16 mouse cellular contexts compared by ENCODE assay signal in the genomic region with DNA sequence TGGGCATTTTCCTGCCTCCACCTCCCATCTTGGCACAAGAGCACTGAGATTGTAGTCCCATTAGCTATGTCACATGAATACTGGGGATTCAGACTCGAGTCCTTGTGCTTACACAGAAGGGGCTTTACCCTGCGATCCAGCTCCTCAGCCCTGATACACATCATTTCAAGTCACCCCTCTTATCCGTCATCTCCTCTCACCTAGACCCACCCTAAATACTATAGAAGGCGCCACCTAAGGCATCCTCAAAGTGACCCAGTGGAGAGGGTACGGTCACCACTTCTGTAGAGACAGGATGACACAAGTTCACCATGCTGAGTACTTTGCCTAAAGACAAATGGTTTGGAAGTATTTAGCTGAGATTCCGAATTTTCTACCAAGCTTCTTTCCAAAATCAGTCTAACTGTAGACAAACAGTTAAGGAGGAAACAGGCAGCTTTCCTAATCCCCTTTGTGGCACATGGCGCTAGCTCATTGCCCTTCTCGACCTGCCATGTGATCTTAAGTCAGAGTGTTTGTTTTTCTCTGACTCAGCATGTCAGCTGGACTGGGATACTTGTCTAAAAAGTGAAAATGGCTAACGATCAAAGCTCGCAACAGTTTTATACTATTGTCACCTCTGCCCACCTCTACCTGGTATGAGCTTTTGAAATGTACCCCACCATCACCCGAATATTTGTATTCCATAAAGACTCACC. TPM values are rescaled to one million over a fixed set of nuclear protein-coding genes. Genes with fewer than 3 reads are reported as not detected.
A peak's percentile ranks its signal among the peaks of the same experiment; 100 is the strongest.
DNase-seq lines count a peak whose midpoint lies in the region; ATAC-seq and TF ChIP-seq lines count a peak whose summit lies in the region.
"Had no signal": no experiment of that assay in that cellular context is flagged by ENCODE, and none has a peak within 500 bp of the region (broad histone marks: within the 10 kb centered on the region; RNA-seq: fewer than 3 reads in every experiment).

No protein-coding gene starts in this region.

- peak overlapping the region; percentile 16; the same call in 1 of the 2 replicates for H3K4me2 ChIP-seq in liver, embryonic 15.5 days
- no peak overlapping the region for H3K4me2 ChIP-seq in liver, embryonic 11.5 days
- peak overlapping the region; percentile 42 for H3K4me2 ChIP-seq in stomach, embryonic 16.5 days (ENCODE audit: low read depth, low read length)
- H3K4me2 ChIP-seq in midbrain, embryonic 13.5 days (replicated peaks) = no peak overlapping the region
- H3K4me2 ChIP-seq: embryonic facial prominence, embryonic 12.5 days; forebrain, embryonic 13.5 days; lung, embryonic 15.5 days; midbrain, embryonic 15.5 days; neural tube, embryonic 12.5 days had no signal

- H3K36me3 ChIP-seq in liver, embryonic 15.5 days (replicated peaks) = no peaks in the 10 kb centered on the region
- no peaks in the 10 kb centered on the region for H3K36me3 ChIP-seq in liver, embryonic 11.5 days (ENCODE audit: control insufficient read depth, insufficient read depth, low read length)
- no peaks in the 10 kb centered on the region for H3K36me3 ChIP-seq in stomach, embryonic 16.5 days (ENCODE audit: control insufficient read depth, insufficient read depth, low read length)
- no peaks in the 10 kb centered on the region for H3K36me3 ChIP-seq in midbrain, embryonic 13.5 days
- H3K36me3 ChIP-seq: embryonic facial prominence, embryonic 12.5 days; lung, embryonic 15.5 days; midbrain, embryonic 15.5 days; neural tube, embryonic 12.5 days had no signal

- no peak overlapping the region for H3K9ac ChIP-seq in liver, embryonic 15.5 days
- H3K9ac ChIP-seq in liver, embryonic 11.5 days (ENCODE audit: low read depth, low read length) = no peak overlapping the region
- H3K9ac ChIP-seq in stomach, embryonic 16.5 days (ENCODE audit: low read length) = no peak overlapping the region
- no peak overlapping the region for H3K9ac ChIP-seq in midbrain, embryonic 13.5 days (replicated peaks)
- H3K9ac ChIP-seq: embryonic facial prominence, embryonic 12.5 days; forebrain, embryonic 13.5 days; lung, embryonic 15.5 days; midbrain, embryonic 15.5 days; neural tube, embryonic 12.5 days had no signal

- H3K9me3 ChIP-seq in liver, embryonic 15.5 days (replicated peaks) = no peaks in the 10 kb centered on the region
- no peaks in the 10 kb centered on the region for H3K9me3 ChIP-seq in liver, embryonic 11.5 days (ENCODE audit: control insufficient read depth, low read length)
- H3K9me3 ChIP-seq in stomach, embryonic 16.5 days (replicated peaks; ENCODE audit: control insufficient read depth, low read length) = no peaks in the 10 kb centered on the region
- H3K9me3 ChIP-seq in midbrain, embryonic 13.5 days = no peaks in the 10 kb centered on the region
- H3K9me3 ChIP-seq: embryonic facial prominence, embryonic 12.5 days; forebrain, embryonic 13.5 days; lung, embryonic 15.5 days; midbrain, embryonic 15.5 days; neural tube, embryonic 12.5 days had no signal

- TF ChIP-seq POLR2A in lung, adult 2 months (IDR thresholded peaks at IDR 0.05; ENCODE audit: borderline replicate concordance, extremely low read depth, low read depth, low read length) = no peak

- ATAC-seq in liver, embryonic 15.5 days (ENCODE audit: insufficient read depth) = no peak
- ATAC-seq in liver, embryonic 11.5 days (replicated peaks; ENCODE audit: low FRiP score) = no peak
- ATAC-seq in stomach, embryonic 16.5 days (ENCODE audit: insufficient read depth, low FRiP score) = peak; percentile 90
- ATAC-seq in midbrain, embryonic 13.5 days = no peak
- ATAC-seq: forebrain, embryonic 13.5 days; midbrain, embryonic 15.5 days had no signal

- WGBS in liver, embryonic 15.5 days (ENCODE audit: insufficient replicate concordance) = 49% methylated on average over 11 of the region's 11 CpGs
- WGBS in liver, embryonic 11.5 days = 63% methylated on average over 11 of the region's 11 CpGs
- WGBS in lung, adult 2 months = 43% methylated on average over 11 of the region's 11 CpGs
- WGBS in stomach, embryonic 16.5 days = 53% methylated on average over 11 of the region's 11 CpGs
- 74% methylated on average over 11 of the region's 11 CpGs for WGBS in midbrain, embryonic 13.5 days

- no peaks in the 10 kb centered on the region for H3K27me3 ChIP-seq in liver, embryonic 15.5 days
- H3K27me3 ChIP-seq in liver, embryonic 11.5 days (replicated peaks; ENCODE audit: control insufficient read depth, insufficient read depth, low read length) = no peaks in the 10 kb centered on the region
- H3K27me3 ChIP-seq in stomach, embryonic 16.5 days (ENCODE audit: control insufficient read depth, insufficient read depth, low read length) = no peaks in the 10 kb centered on the region
- no peaks in the 10 kb centered on the region for H3K27me3 ChIP-seq in midbrain, embryonic 13.5 days
- H3K27me3 ChIP-seq: embryonic facial prominence, embryonic 12.5 days; forebrain, embryonic 13.5 days; lung, embryonic 15.5 days; midbrain, embryonic 15.5 days; neural tube, embryonic 12.5 days had no signal

- H3K4me1 ChIP-seq in liver, embryonic 15.5 days (replicated peaks) = no peaks in the 10 kb centered on the region
- H3K4me1 ChIP-seq in liver, embryonic 11.5 days (replicated peaks; ENCODE audit: control insufficient read depth, insufficient read depth, low read length) = no peaks in the 10 kb centered on the region
- H3K4me1 ChIP-seq in lung, adult 2 months (ENCODE audit: control insufficient read depth, insufficient read depth, low read length) = no peaks in the 10 kb centered on the region
- no peaks in the 10 kb centered on the region for H3K4me1 ChIP-seq in stomach, embryonic 16.5 days (ENCODE audit: control insufficient read depth, insufficient read depth, low read length)
- H3K4me1 ChIP-seq in midbrain, embryonic 13.5 days (replicated peaks) = no peaks in the 10 kb centered on the region
- H3K4me1 ChIP-seq: embryonic facial prominence, embryonic 12.5 days; forebrain, embryonic 13.5 days; midbrain, embryonic 15.5 days; neural tube, embryonic 12.5 days had no signal

- DNase-seq in liver, embryonic 11.5 days (ENCODE audit: low spot score) = no peak
- peak; percentile 88 for DNase-seq in kidney, adult 9 months
- peak; percentile 42 for DNase-seq in lung, adult 2 months
- no peak for DNase-seq in heart, postnatal 14 days
- DNase-seq: cerebellum, adult 9-11 months; gastrocnemius, postnatal 25 days had no signal

- H3K27ac ChIP-seq in liver, embryonic 15.5 days (replicated peaks) = no peak overlapping the region
- H3K27ac ChIP-seq in liver, embryonic 11.5 days (ENCODE audit: low read depth, low read length) = no peak overlapping the region
- H3K27ac ChIP-seq in stomach, embryonic 16.5 days (ENCODE audit: low read length) = peak overlapping the region; percentile 78
- H3K27ac ChIP-seq in midbrain, embryonic 13.5 days = no peak overlapping the region
- H3K27ac ChIP-seq: embryonic facial prominence, embryonic 12.5 days; forebrain, embryonic 13.5 days; lung, embryonic 15.5 days; midbrain, embryonic 15.5 days; neural tube, embryonic 12.5 days had no signal

- intact Hi-C loops in heart, postnatal 14 days (cut with DNase I) = no loop called here

- no peak for TF ChIP-seq CTCF in lung, adult 2 months (IDR thresholded peaks at IDR 0.05; ENCODE audit: insufficient read depth, low read length)

- H3K4me3 ChIP-seq in liver, embryonic 15.5 days (replicated peaks) = no peak overlapping the region
- H3K4me3 ChIP-seq in liver, embryonic 11.5 days (ENCODE audit: low read depth, low read length) = no peak overlapping the region
- H3K4me3 ChIP-seq in lung, adult 2 months (replicated peaks; ENCODE audit: extremely low read depth, low read depth, low read length) = peak overlapping the region; percentile 30
- H3K4me3 ChIP-seq in stomach, embryonic 16.5 days (replicated peaks; ENCODE audit: low read length) = peak overlapping the region; percentile 8; the same call in 1 of the 2 replicates
- H3K4me3 ChIP-seq in midbrain, embryonic 13.5 days (replicated peaks) = no peak overlapping the region
- H3K4me3 ChIP-seq: embryonic facial prominence, embryonic 12.5 days; forebrain, embryonic 13.5 days; lung, embryonic 15.5 days; midbrain, embryonic 15.5 days; neural tube, embryonic 12.5 days had no signal

RNA-seq across cellular contexts. Expression of a gene that starts 0.6 kb away (rescaled TPM):
- 4.7 and 5.7 TPM in 2 replicates for polyA plus RNA-seq in liver, embryonic 15.5 days (2015; fragmentation: Nextera tagmentation; extraction: Ambion mirVana)
- polyA plus RNA-seq in liver, embryonic 11.5 days (2014; fragmentation: Nextera tagmentation; extraction: Ambion mirVana) = not detected in 2 replicates
- polyA plus RNA-seq in lung, adult 2 months (2012; rRNA removed) = 4.3 and 8.1 TPM in 2 replicates
- 1.3 and 2.0 TPM in 2 replicates for polyA plus RNA-seq in stomach, embryonic 16.5 days (2015; fragmentation: Nextera tagmentation; extraction: Ambion mirVana)
- 1 to 10 TPM; 1.0 to 1.3 TPM for total RNA-seq in heart, postnatal 14 days (2021)
- not detected in 2 replicates for polyA plus RNA-seq in midbrain, embryonic 13.5 days (2015; fragmentation: Nextera tagmentation; extraction: Ambion mirVana)
- total RNA-seq: left cerebral cortex, adult 8-10 months had no signal
- polyA plus RNA-seq: brain, embryonic 14.5 days; embryonic facial prominence, embryonic 12.5 days; forebrain, embryonic 13.5 days; lung, embryonic 15.5 days; midbrain, embryonic 15.5 days; neural tube, embryonic 12.5 days had no signal

RNA-seq across cellular contexts. Expression of a gene that starts 31.2 kb away (rescaled TPM):
- 34.4 and 36.8 TPM in 2 replicates for polyA plus RNA-seq in liver, embryonic 15.5 days (2015; fragmentation: Nextera tagmentation; extraction: Ambion mirVana)
- 0.16 and 1.1 TPM in 2 replicates for polyA plus RNA-seq in liver, embryonic 11.5 days (2014; fragmentation: Nextera tagmentation; extraction: Ambion mirVana)
- 654 and 895 TPM in 2 replicates for polyA plus RNA-seq in lung, adult 2 months (2012; rRNA removed)
- 2.5 and 2.6 TPM in 2 replicates for polyA plus RNA-seq in stomach, embryonic 16.5 days (2015; fragmentation: Nextera tagmentation; extraction: Ambion mirVana)
- 10 to 100 TPM; 54.0 to 99.2 TPM for total RNA-seq in heart, postnatal 14 days (2021)
- polyA plus RNA-seq in midbrain, embryonic 13.5 days (2015; fragmentation: Nextera tagmentation; extraction: Ambion mirVana) = 0.19 and 0.34 TPM in 2 replicates
- polyA plus RNA-seq: brain, embryonic 14.5 days; neural tube, embryonic 12.5 days had no signal

RNA-seq across cellular contexts. Expression of a gene that starts 50.7 kb away (rescaled TPM):
- polyA plus RNA-seq in liver, embryonic 15.5 days (2015; fragmentation: Nextera tagmentation; extraction: Ambion mirVana) = 0.30 and 0.52 TPM in 2 replicates
- polyA plus RNA-seq in liver, embryonic 11.5 days (2014; fragmentation: Nextera tagmentation; extraction: Ambion mirVana) = not detected in 2 replicates
- polyA plus RNA-seq in lung, adult 2 months (2012; rRNA removed) = 2.8 and 4.0 TPM in 2 replicates
- polyA plus RNA-seq in stomach, embryonic 16.5 days (2015; fragmentation: Nextera tagmentation; extraction: Ambion mirVana) = 0.13 TPM in 1 of 2 replicates, not detected in the other
- total RNA-seq in heart, postnatal 14 days (2021) = under 1 TPM; 0.22 to 0.67 TPM
- not detected in 2 replicates for polyA plus RNA-seq in midbrain, embryonic 13.5 days (2015; fragmentation: Nextera tagmentation; extraction: Ambion mirVana)
- polyA plus RNA-seq: brain, embryonic 14.5 days; embryonic facial prominence, embryonic 12.5 days; forebrain, embryonic 13.5 days; midbrain, embryonic 15.5 days; neural tube, embryonic 12.5 days had no signal

Comparison
In these comparisons a context has a peak if more than half of its experiments do, and no peak if none do; other contexts are left out.
1. H3K4me2 ChIP-seq: peak in liver, embryonic 15.5 days (single experiment) and stomach, embryonic 16.5 days (single experiment); none in liver, embryonic 11.5 days (single experiment) and midbrain, embryonic 13.5 days (single experiment).
2. H3K4me3 ChIP-seq: peak in lung, adult 2 months (single experiment) and stomach, embryonic 16.5 days (single experiment); none in liver, embryonic 15.5 days (single experiment), liver, embryonic 11.5 days (single experiment) and midbrain, embryonic 13.5 days (single experiment).
3. DNase-seq: peak in kidney, adult 9 months (single experiment) and lung, adult 2 months (single experiment); none in liver, embryonic 11.5 days (single experiment) and heart, postnatal 14 days (0 of 2).
4. RNA of a gene that starts 31.2 kb away (polyA plus RNA-seq): 654 to 895 TPM in lung, adult 2 months; 34.4 to 36.8 TPM in liver, embryonic 15.5 days, 2.5 to 2.6 TPM in stomach, embryonic 16.5 days, 0.19 to 0.34 TPM in midbrain, embryonic 13.5 days and 0.16 to 1.1 TPM in liver, embryonic 11.5 days; every median in the first group is over 10 times any median in the second.